Mouse (Mus musculus) embryonic fibroblast, embryonic 13.5 days (primary cell): ENCODE results near the gene Rps21.

Experiments used
- CTCF ChIP-seq: IDR thresholded peaks from 2 replicates; pipeline ENCODE4 v1.5.1; 2011; ENCODE audit warnings: mild to moderate bottlenecking, control low read depth, low read length, moderate library complexity, borderline replicate concordance; ENCODE audit not compliant: insufficient read depth
- POLR2A ChIP-seq: IDR thresholded peaks from 2 replicates; pipeline ENCODE4 v1.6.1; 2011; ENCODE audit warnings: low read depth, mild to moderate bottlenecking, control low read depth, low read length, moderate library complexity

GRCm38 (mm10) chr2:180273394-180274244 lies 16.4 kb downstream of the Rps21 start, which contains the start of gene Cables2:
- TF ChIP-seq POLR2A (peak; percentile 37; the same call in 1 of the 2 replicates), CTCF (no peak)
